Mouse (Mus musculus): ENCODE data around the gene Cdcp1. TPM values are rescaled to one million over a fixed set of nuclear protein-coding genes. Genes with fewer than 3 reads are reported as not detected.

The Cdcp1 gene
- polyA plus RNA-seq, 1 experiment from 2014 or later: 0.14 TPM

- Histone ChIP-seq H3K36me3 (ENCODE audit: control insufficient read depth, insufficient read depth) (no peaks in the 10 kb centered on the region), H3K27ac (ENCODE audit: low read length) (no peak within 1 kb of the TSS)
- ATAC-seq: no peak
Measured at GRCm38 (mm10) chr9:123150241-123151020, 65.4 kb downstream of the Cdcp1 start, which contains the start of gene Clec3b. TSS of gene Clec3b (plus strand) at chr9:123150946.

DNA sequence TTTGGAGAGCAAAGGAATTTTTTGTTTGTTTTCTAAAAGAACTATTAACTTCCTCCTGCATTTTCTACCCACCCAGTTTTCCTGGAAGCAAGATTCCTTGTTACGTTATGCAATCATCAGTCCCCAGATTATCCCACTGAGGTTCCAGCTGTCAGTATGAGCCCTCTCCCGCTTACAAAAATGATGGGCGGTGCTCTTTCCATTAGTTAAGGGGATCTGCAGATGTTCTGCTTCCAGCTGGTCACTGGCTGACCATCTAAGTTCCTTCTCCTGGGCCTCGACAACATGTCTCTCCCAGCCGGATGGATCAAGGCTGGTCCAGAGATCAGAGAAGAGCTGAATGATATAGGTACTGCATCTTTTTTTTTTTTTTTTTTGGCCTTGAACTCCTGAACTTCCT is 67.4 kb downstream of the Cdcp1 start:
- H3K4me3 ChIP-seq (replicated peaks; ENCODE audit: low read length): no peak overlapping the region
- 87% methylated on average over 5 of the region's 5 CpGs for WGBS
- ATAC-seq: no peak
- no peak overlapping the region for H3K4me2 ChIP-seq (ENCODE audit: low read length)
- H3K27me3 ChIP-seq (replicated peaks; ENCODE audit: control insufficient read depth, insufficient read depth, low read length): no peaks in the 10 kb centered on the region
- no peak overlapping the region for H3K9ac ChIP-seq (replicated peaks; ENCODE audit: low read depth, low read length)
- no peaks in the 10 kb centered on the region for H3K9me3 ChIP-seq (ENCODE audit: control insufficient read depth, low read length)
- H3K36me3 ChIP-seq (ENCODE audit: control insufficient read depth, insufficient read depth): peaks cover 2% of the 10 kb centered on the region; the same call in 1 of the 2 replicates
- H3K27ac ChIP-seq (ENCODE audit: low read length): no peak overlapping the region
- no peaks in the 10 kb centered on the region for H3K4me1 ChIP-seq (replicated peaks; ENCODE audit: control insufficient read depth, insufficient read depth, low read length)

More at GRCm38 (mm10) chr9:123150241-123151020, 65.4 kb downstream of the Cdcp1 start, which contains the start of gene Clec3b:
- WGBS: 72% methylated on average over 5 of the region's 5 CpGs
- H3K4me3 ChIP-seq (replicated peaks; ENCODE audit: low read length): no peak within 1 kb of the TSS
- H3K27me3 ChIP-seq (replicated peaks; ENCODE audit: control insufficient read depth, insufficient read depth, low read length): no peaks in the 10 kb centered on the region
- H3K9ac ChIP-seq (replicated peaks; ENCODE audit: low read depth, low read length): no peak within 1 kb of the TSS
- no peaks in the 10 kb centered on the region for H3K9me3 ChIP-seq (ENCODE audit: control insufficient read depth, low read length)
- H3K4me1 ChIP-seq (replicated peaks; ENCODE audit: control insufficient read depth, insufficient read depth, low read length): no peaks in the 10 kb centered on the region
- no peak within 1 kb of the TSS for H3K4me2 ChIP-seq (ENCODE audit: low read length)

GRCm38 (mm10) chr9:123139887-123140614 is 75.8 kb downstream of the Cdcp1 start:
- ATAC-seq: no peak
- H3K4me1 ChIP-seq (replicated peaks; ENCODE audit: control insufficient read depth, insufficient read depth, low read length): no peaks in the 10 kb centered on the region
- 76% methylated on average over 4 of the region's 4 CpGs for WGBS
- H3K9ac ChIP-seq (replicated peaks; ENCODE audit: low read depth, low read length): no peak overlapping the region
- no peak overlapping the region for H3K4me3 ChIP-seq (replicated peaks; ENCODE audit: low read length)
- no peaks in the 10 kb centered on the region for H3K27me3 ChIP-seq (replicated peaks; ENCODE audit: control insufficient read depth, insufficient read depth, low read length)
- H3K4me2 ChIP-seq (ENCODE audit: low read length): no peak overlapping the region
- H3K27ac ChIP-seq (ENCODE audit: low read length): no peak overlapping the region
- peaks cover 8% of the 10 kb centered on the region for H3K36me3 ChIP-seq (ENCODE audit: control insufficient read depth, insufficient read depth)
- no peaks in the 10 kb centered on the region for H3K9me3 ChIP-seq (ENCODE audit: control insufficient read depth, low read length)

GRCm38 (mm10) chr9:123138891-123139474 is 76.9 kb downstream of the Cdcp1 start:
- H3K9me3 ChIP-seq (ENCODE audit: control insufficient read depth, low read length): no peaks in the 10 kb centered on the region
- no peak overlapping the region for H3K4me3 ChIP-seq (replicated peaks; ENCODE audit: low read length)
- H3K36me3 ChIP-seq (ENCODE audit: control insufficient read depth, insufficient read depth): peaks cover 11% of the 10 kb centered on the region
- no peaks in the 10 kb centered on the region for H3K27me3 ChIP-seq (replicated peaks; ENCODE audit: control insufficient read depth, insufficient read depth, low read length)
- WGBS: 77% methylated on average over 5 of the region's 5 CpGs
- ATAC-seq: no peak
- H3K4me1 ChIP-seq (replicated peaks; ENCODE audit: control insufficient read depth, insufficient read depth, low read length): no peaks in the 10 kb centered on the region
- no peak overlapping the region for H3K4me2 ChIP-seq (ENCODE audit: low read length)
- no peak overlapping the region for H3K9ac ChIP-seq (replicated peaks; ENCODE audit: low read depth, low read length)
- H3K27ac ChIP-seq (ENCODE audit: low read length): no peak overlapping the region

- H3K9me3 ChIP-seq (ENCODE audit: control insufficient read depth, low read length): no peaks in the 10 kb centered on the region
- no peak overlapping the region for H3K9ac ChIP-seq (replicated peaks; ENCODE audit: low read depth, low read length)
- H3K4me2 ChIP-seq (ENCODE audit: low read length): no peak overlapping the region
- H3K4me3 ChIP-seq (replicated peaks; ENCODE audit: low read length): no peak overlapping the region
- no peak overlapping the region for H3K27ac ChIP-seq (ENCODE audit: low read length)
- H3K27me3 ChIP-seq (replicated peaks; ENCODE audit: control insufficient read depth, insufficient read depth, low read length): no peaks in the 10 kb centered on the region
- ATAC-seq: no peak
- no peaks in the 10 kb centered on the region for H3K4me1 ChIP-seq (replicated peaks; ENCODE audit: control insufficient read depth, insufficient read depth, low read length)
- peaks cover 10% of the 10 kb centered on the region for H3K36me3 ChIP-seq (ENCODE audit: control insufficient read depth, insufficient read depth)
- WGBS: 88% methylated on average over 7 of the region's 7 CpGs
Measured at GRCm38 (mm10) chr9:123136953-123137682, 78.7 kb downstream of the Cdcp1 start.

DNA sequence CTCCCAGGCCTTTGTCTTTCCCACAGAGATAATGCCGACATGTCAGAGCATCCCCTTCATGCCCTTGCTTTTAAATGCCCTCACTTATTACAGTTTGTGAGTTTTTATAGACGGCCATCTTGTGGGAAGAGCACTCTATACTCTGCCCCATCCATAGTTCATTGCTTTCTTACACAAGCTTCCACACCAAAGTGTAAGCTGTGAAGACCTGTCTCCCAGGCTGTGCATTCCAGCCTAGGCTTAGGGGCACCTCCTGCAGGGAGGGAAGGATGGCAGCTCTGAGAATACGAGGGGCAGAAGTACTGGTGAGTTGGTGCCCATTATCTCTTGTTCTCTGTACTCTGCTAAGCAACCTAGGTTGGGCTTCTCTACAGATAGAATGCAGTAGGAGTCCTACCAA is 82.8 kb downstream of the Cdcp1 start:
- no peaks in the 10 kb centered on the region for H3K27me3 ChIP-seq (replicated peaks; ENCODE audit: control insufficient read depth, insufficient read depth, low read length)
- no peak overlapping the region for H3K27ac ChIP-seq (ENCODE audit: low read length)
- no peaks in the 10 kb centered on the region for H3K9me3 ChIP-seq (ENCODE audit: control insufficient read depth, low read length)
- no peak overlapping the region for H3K9ac ChIP-seq (replicated peaks; ENCODE audit: low read depth, low read length)
- peaks cover 33% of the 10 kb centered on the region for H3K36me3 ChIP-seq (ENCODE audit: control insufficient read depth, insufficient read depth)
- 90% methylated on average over 3 of the region's 3 CpGs for WGBS
- no peak for ATAC-seq
- H3K4me2 ChIP-seq (ENCODE audit: low read length): no peak overlapping the region
- H3K4me3 ChIP-seq (replicated peaks; ENCODE audit: low read length): no peak overlapping the region
- H3K4me1 ChIP-seq (replicated peaks; ENCODE audit: control insufficient read depth, insufficient read depth, low read length): no peaks in the 10 kb centered on the region

- no peak overlapping the region for H3K27ac ChIP-seq (ENCODE audit: low read length)
- ATAC-seq: no peak
- no peaks in the 10 kb centered on the region for H3K9me3 ChIP-seq (ENCODE audit: control insufficient read depth, low read length)
- H3K27me3 ChIP-seq (replicated peaks; ENCODE audit: control insufficient read depth, insufficient read depth, low read length): no peaks in the 10 kb centered on the region
- H3K4me1 ChIP-seq (replicated peaks; ENCODE audit: control insufficient read depth, insufficient read depth, low read length): no peaks in the 10 kb centered on the region
- H3K36me3 ChIP-seq (ENCODE audit: control insufficient read depth, insufficient read depth): peaks cover 29% of the 10 kb centered on the region
- no peak overlapping the region for H3K4me3 ChIP-seq (replicated peaks; ENCODE audit: low read length)
- WGBS: 97% methylated on average over 6 of the region's 6 CpGs
- H3K9ac ChIP-seq (replicated peaks; ENCODE audit: low read depth, low read length): no peak overlapping the region
- no peak overlapping the region for H3K4me2 ChIP-seq (ENCODE audit: low read length)
Measured at GRCm38 (mm10) chr9:123127663-123128062, 88.2 kb downstream of the Cdcp1 start.

DNA sequence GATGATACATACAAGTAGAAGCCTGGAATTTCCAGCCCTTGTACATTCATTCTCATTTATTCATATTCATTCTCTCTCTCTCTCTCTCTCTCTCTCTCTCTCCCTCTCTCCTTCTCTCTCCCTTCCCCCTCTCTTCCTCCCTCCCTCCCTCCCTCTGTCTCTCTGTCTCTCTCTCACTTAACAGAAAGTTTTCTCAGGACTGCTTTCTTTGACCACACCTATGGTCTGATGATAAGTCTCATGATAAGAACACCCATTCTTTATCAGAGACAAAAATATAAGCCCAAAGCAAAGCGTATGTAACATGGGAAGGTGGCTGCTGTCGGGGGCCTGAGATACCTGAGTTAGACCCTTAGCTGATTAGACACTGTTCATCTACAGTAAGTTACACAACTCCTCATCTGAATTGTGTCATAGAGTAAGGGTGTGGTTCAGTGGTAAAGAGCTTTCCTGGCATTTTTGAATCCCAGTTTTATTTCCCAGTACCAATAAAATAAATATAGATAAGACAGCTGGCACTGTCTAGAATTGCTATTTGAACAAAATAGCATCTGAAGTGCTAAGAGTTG is 91.3 kb downstream of the Cdcp1 start:
- Histone ChIP-seq H3K4me1 (replicated peaks; ENCODE audit: control insufficient read depth, insufficient read depth, low read length) (no peaks in the 10 kb centered on the region), H3K4me3 (replicated peaks; ENCODE audit: low read length) (no peak overlapping the region), H3K27ac (ENCODE audit: low read length) (no peak overlapping the region), H3K36me3 (ENCODE audit: control insufficient read depth, insufficient read depth) (peaks cover 34% of the 10 kb centered on the region), H3K9ac (replicated peaks; ENCODE audit: low read depth, low read length) (no peak overlapping the region), H3K27me3 (replicated peaks; ENCODE audit: control insufficient read depth, insufficient read depth, low read length) (no peaks in the 10 kb centered on the region), H3K9me3 (ENCODE audit: control insufficient read depth, low read length) (no peaks in the 10 kb centered on the region), H3K4me2 (ENCODE audit: low read length) (no peak overlapping the region)
- 95% methylated on average over 2 of the region's 2 CpGs for WGBS
- ATAC-seq: no peak
